ENCODE assay signal across 7 mouse cellular contexts in the genomic region with DNA sequence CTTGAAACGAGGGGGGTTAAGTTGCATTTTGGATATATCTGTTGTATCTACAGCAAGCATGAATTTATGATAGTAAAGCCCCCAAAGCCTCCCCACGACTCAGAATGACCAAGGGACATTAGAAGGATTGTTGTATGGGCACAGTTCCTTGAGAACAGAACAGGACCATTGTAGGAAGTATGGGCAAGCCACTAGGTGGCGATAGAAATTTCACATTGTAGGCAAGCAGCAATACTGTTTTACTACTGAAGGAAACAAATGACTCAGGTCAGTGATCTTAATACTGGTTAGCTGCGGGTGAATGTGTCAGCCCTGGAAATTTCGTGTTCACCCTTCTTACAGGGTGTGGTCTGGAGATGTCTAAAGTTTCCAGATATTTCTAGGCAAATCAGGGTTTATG. TPM values are rescaled to one million over a fixed set of nuclear protein-coding genes. Genes with fewer than 3 reads are reported as not detected.
DNase-seq lines count a peak whose midpoint lies in the region; ATAC-seq and TF ChIP-seq lines count a peak whose summit lies in the region.

No protein-coding gene starts in this region.

- ATAC-seq in hindbrain, embryonic 16.5 days: no peak
- no peak for ATAC-seq in hindbrain, embryonic 14.5 days (ENCODE audit: low FRiP score)

- no peaks in the 10 kb centered on the region for H3K79me2 ChIP-seq in CH12.LX (replicated peaks; ENCODE audit: control insufficient read depth, extremely low read depth, insufficient read depth, poor library complexity, severe bottlenecking)

- H3K9me3 ChIP-seq in hindbrain, embryonic 10.5 days: 0 out of 2 replicates have a peak, but pooled peaks cover 3% of the 10 kb centered on the region
- no peaks in the 10 kb centered on the region for H3K9me3 ChIP-seq in hindbrain, embryonic 16.5 days (ENCODE audit: control insufficient read depth, low read length)
- no peaks in the 10 kb centered on the region for H3K9me3 ChIP-seq in CH12.LX (replicated peaks; ENCODE audit: low read length)
- H3K9me3 ChIP-seq in hindbrain, embryonic 14.5 days (ENCODE audit: control insufficient read depth, low read length): peaks cover 3% of the 10 kb centered on the region; the same call in 1 of the 2 replicates

- TF ChIP-seq EP300 in CH12.LX (IDR thresholded peaks at IDR 0.05; ENCODE audit: low read length): no peak

- no peak overlapping the region for H3K9ac ChIP-seq in hindbrain, embryonic 16.5 days (ENCODE audit: low read depth, low read length)
- H3K9ac ChIP-seq in CH12.LX (ENCODE audit: insufficient read depth, low read depth): no peak overlapping the region
- H3K9ac ChIP-seq in hindbrain, embryonic 14.5 days: no peak overlapping the region

- no peak overlapping the region for H3K4me3 ChIP-seq in hindbrain, embryonic 10.5 days
- H3K4me3 ChIP-seq in hindbrain, embryonic 16.5 days (ENCODE audit: low read length): no peak overlapping the region
- no peak overlapping the region for H3K4me3 ChIP-seq in CH12.LX (replicated peaks in 1 of 3; ENCODE audit: low read depth in 2 of 3, low read length in 2 of 3, poor library complexity in 1 of 3)
- no peak overlapping the region for H3K4me3 ChIP-seq in hindbrain, embryonic 14.5 days (replicated peaks; ENCODE audit: low read length)

- DNase-seq in hindbrain, embryonic 10.5 days (ENCODE audit: low spot score): peak; percentile 9
- DNase-seq in CH12.LX (ENCODE audit: extremely low read depth): peak; percentile 65
- peak; percentile 65 for DNase-seq in ZHBTc4 (ENCODE audit: low read depth, low spot score)
- peak; percentile 27 for DNase-seq in hindbrain, embryonic 14.5 days (ENCODE audit: low spot score)
- DNase-seq in lung, postnatal 25 days (ENCODE audit: low spot score): peak; percentile 43
- no peak for DNase-seq in testis, postnatal 10 days (ENCODE audit: low spot score)

- WGBS in hindbrain, embryonic 10.5 days: 46% methylated on average over 5 of the region's 5 CpGs
- WGBS in hindbrain, embryonic 16.5 days: 44% methylated on average over 5 of the region's 5 CpGs
- 44% methylated on average over 5 of the region's 5 CpGs for WGBS in hindbrain, embryonic 14.5 days

- H3K4me1 ChIP-seq in hindbrain, embryonic 10.5 days (replicated peaks): no peaks in the 10 kb centered on the region
- H3K4me1 ChIP-seq in hindbrain, embryonic 16.5 days (ENCODE audit: control insufficient read depth, insufficient read depth, low read depth, low read length): no peaks in the 10 kb centered on the region
- H3K4me1 ChIP-seq in CH12.LX (ENCODE audit: control insufficient read depth in 1 of 2, insufficient read depth in 2 of 2): no peaks in the 10 kb centered on the region
- H3K4me1 ChIP-seq in hindbrain, embryonic 14.5 days (replicated peaks; ENCODE audit: control insufficient read depth, insufficient read depth, low read length): no peaks in the 10 kb centered on the region

- no peaks in the 10 kb centered on the region for H3K27me3 ChIP-seq in hindbrain, embryonic 10.5 days (ENCODE audit: insufficient read depth, poor library complexity, severe bottlenecking)
- H3K27me3 ChIP-seq in hindbrain, embryonic 16.5 days (replicated peaks; ENCODE audit: control insufficient read depth, insufficient read depth, low read length): no peaks in the 10 kb centered on the region
- no peaks in the 10 kb centered on the region for H3K27me3 ChIP-seq in CH12.LX (replicated peaks)
- no peaks in the 10 kb centered on the region for H3K27me3 ChIP-seq in hindbrain, embryonic 14.5 days (ENCODE audit: control insufficient read depth, insufficient read depth, low read length)

- in situ Hi-C loops in CH12.LX (cut with MboI; ENCODE audit: low pct_ligation_motif_present, low pct_unique_long_range_greater_than_20kb, low sequenced_read_pairs): loop anchor here (25.0 kb wide), 1 partner anchor 483 kb away; the partner anchor contains the start of gene Akr1e1

- no peak overlapping the region for H3K27ac ChIP-seq in hindbrain, embryonic 10.5 days
- no peak overlapping the region for H3K27ac ChIP-seq in hindbrain, embryonic 16.5 days (ENCODE audit: low read depth, low read length)
- no peak overlapping the region for H3K27ac ChIP-seq in CH12.LX (ENCODE audit: insufficient read depth, low read depth)
- H3K27ac ChIP-seq in hindbrain, embryonic 14.5 days: no peak overlapping the region

- no peak for TF ChIP-seq POLR2A in CH12.LX (IDR thresholded peaks at IDR 0.05; ENCODE audit: low read depth, low read length)

- dilution Hi-C loops in CH12.LX (cut with MboI; ENCODE audit: extremely low pct_ligation_motif_present, extremely low pct_unique_long_range_greater_than_20kb, low sequenced_read_pairs): no loop called here

- H3K36me3 ChIP-seq in hindbrain, embryonic 10.5 days: no peaks in the 10 kb centered on the region
- no peaks in the 10 kb centered on the region for H3K36me3 ChIP-seq in hindbrain, embryonic 16.5 days (ENCODE audit: control insufficient read depth, insufficient read depth, low read length)
- no peaks in the 10 kb centered on the region for H3K36me3 ChIP-seq in CH12.LX (replicated peaks in 1 of 2; ENCODE audit: control insufficient read depth in 1 of 2, insufficient read depth in 1 of 2, low read length in 1 of 2)
- H3K36me3 ChIP-seq in hindbrain, embryonic 14.5 days (replicated peaks; ENCODE audit: control insufficient read depth, insufficient read depth): no peaks in the 10 kb centered on the region

- peak; percentile 42 for TF ChIP-seq RAD21 in CH12.LX (IDR thresholded peaks at IDR 0.05; ENCODE audit: low read depth, low read length)

- H3K4me2 ChIP-seq in hindbrain, embryonic 16.5 days (ENCODE audit: low read length): no peak overlapping the region
- H3K4me2 ChIP-seq in CH12.LX (ENCODE audit: insufficient read depth, low read depth, poor library complexity, severe bottlenecking): no peak overlapping the region
- H3K4me2 ChIP-seq in hindbrain, embryonic 14.5 days (replicated peaks): no peak overlapping the region

- peak; percentile 61 to 81 for TF ChIP-seq CTCF in CH12.LX (conservative IDR thresholded peaks at IDR 0.05 in 1 of 2, IDR thresholded peaks at IDR 0.05 in 1 of 2; ENCODE audit: low read depth in 2 of 2, low read length in 2 of 2)

TF ChIP-seq in CH12.LX, 34 proteins besides CTCF, POLR2A, EP300 and RAD21:
- TF ChIP-seq BHLHE40 (IDR thresholded peaks at IDR 0.05; ENCODE audit: low read depth, low read length) (no peak), SMC3 (IDR thresholded peaks at IDR 0.05; ENCODE audit: low read depth, low read length) (peak; percentile 59), MAFK (IDR thresholded peaks at IDR 0.05; ENCODE audit: insufficient replicate concordance, low read length) (no peak), POLR2AphosphoS2 (IDR thresholded peaks at IDR 0.05; ENCODE audit: low read depth, low read length) (no peak), JUND (conservative IDR thresholded peaks at IDR 0.05; ENCODE audit: low read depth, low read length) (peak; percentile 45; the same call in 1 of the 2 replicates), ELF1 (IDR thresholded peaks at IDR 0.05; ENCODE audit: low read depth, low read length) (no peak), NELFE (IDR thresholded peaks at IDR 0.05; ENCODE audit: low read depth, low read length) (no peak), RCOR1 (conservative IDR thresholded peaks at IDR 0.05; ENCODE audit: low read depth, low read length) (no peak), IRF4 (IDR thresholded peaks at IDR 0.05; ENCODE audit: low read depth, low read length) (no peak)

RNA-seq across cellular contexts. Expression of gene Akr1c18, which starts 21.4 kb away (rescaled TPM):
- polyA plus RNA-seq in hindbrain, embryonic 10.5 days (2016; fragmentation: Nextera tagmentation; extraction: Ambion mirVana): not detected in 2 replicates
- not detected in 2 replicates for polyA plus RNA-seq in hindbrain, embryonic 16.5 days (2015; fragmentation: Nextera tagmentation; extraction: Ambion mirVana)
- total RNA-seq in CH12.LX (2012; rRNA removed) (not detected in 2 replicates), CH12.LX (2014; rRNA removed) (not detected in 2 replicates)
- not detected in 2 replicates for polyA plus RNA-seq in CH12.LX (2012; ENCODE audit: insufficient read length, low read depth)
- not detected in 2 replicates for polyA plus RNA-seq in hindbrain, embryonic 14.5 days (2014; fragmentation: Nextera tagmentation; extraction: Ambion mirVana)
